Mouse (Mus musculus) thymus, postnatal 25 days (tissue): Measurements from ENCODE around the gene Dpep1.

Source experiments
- DNase-seq: peaks from one replicate; pipeline ENCODE4 v3.0.0; 2022

Gene Dpep1

GRCm38 (mm10) chr8:123250940-123251339, 64.9 kb downstream of the Dpep1 start:
- DNase-seq, result no peak
